Mouse (Mus musculus) CH12.LX (cell line): ENCODE results near the gene Atxn3. TPM values are rescaled to one million over a fixed set of nuclear protein-coding genes. Genes with fewer than 3 reads are reported as not detected.

Experiments
- DNase-seq: peaks from one replicate; pipeline ENCODE4 v3.0.0-alpha.2; 2013; ENCODE audit errors: extremely low read depth
- H3K27ac ChIP-seq: 2 replicates; pipeline ENCODE4 v1.5.1; 2012; ENCODE audit warnings: low read depth, mild to moderate bottlenecking, control low read depth, moderate library complexity; ENCODE audit not compliant: insufficient read depth
- H3K27me3 ChIP-seq: replicated peaks from 2 replicates; pipeline ENCODE3; 2012; ENCODE audit warnings: inconsistent platforms
- H3K36me3 ChIP-seq, 2 experiments: replicated peaks in 1 of 2; 2 replicates each; pipeline versions ENCODE3 to v1.6.1; 2012; ENCODE audit warnings: inconsistent platforms in 1 of 2, low read length in 1 of 2, mild to moderate bottlenecking in 1 of 2, mixed read lengths in 1 of 2, moderate library complexity in 1 of 2; ENCODE audit not compliant: control insufficient read depth in 1 of 2, insufficient read depth in 1 of 2
- H3K4me1 ChIP-seq, 2 experiments: 2 replicates each; pipeline ENCODE4 v1.6.1; 2012; ENCODE audit warnings: inconsistent platforms in 1 of 2, moderate library complexity in 1 of 2; ENCODE audit not compliant: insufficient read depth in 2 of 2, control insufficient read depth in 1 of 2
- H3K4me2 ChIP-seq: 2 replicates; pipeline ENCODE4 v1.6.1; 2012; ENCODE audit warnings: low read depth, mild to moderate bottlenecking, control low read depth; ENCODE audit not compliant: poor library complexity, insufficient read depth, severe bottlenecking
- H3K4me3 ChIP-seq, 3 experiments: fragments of 150-350 bp in 1 of 3; sonication (generic) in 1 of 3; replicated peaks in 1 of 3; 2 replicates each; pipeline versions ENCODE3 to v1.5.1; 2011 to 2012; ENCODE audit warnings: low read depth in 2 of 3, low read length in 2 of 3, mild to moderate bottlenecking in 2 of 3, moderate library complexity in 2 of 3, control low read depth in 1 of 3, improper control_type of control experiment in 1 of 3, inconsistent platforms in 1 of 3, mixed read lengths in 1 of 3; ENCODE audit not compliant: poor library complexity in 1 of 3
- H3K79me2 ChIP-seq: replicated peaks from 2 replicates; pipeline ENCODE4 v1.6.1; 2012; ENCODE audit warnings: mild to moderate bottlenecking, moderate library complexity; ENCODE audit not compliant: control insufficient read depth, poor library complexity, insufficient read depth, severe bottlenecking; ENCODE audit errors: extremely low read depth
- H3K9ac ChIP-seq: 2 replicates; pipeline ENCODE4 v1.6.1; 2012; ENCODE audit warnings: low read depth, mild to moderate bottlenecking, control low read depth, moderate library complexity; ENCODE audit not compliant: insufficient read depth
- H3K9me3 ChIP-seq: replicated peaks from 2 replicates; pipeline ENCODE3; 2012; ENCODE audit warnings: low read length, inconsistent platforms, mixed read lengths
- BHLHE40 ChIP-seq: IDR thresholded peaks from 2 replicates; pipeline ENCODE4 v1.6.1; 2011; ENCODE audit warnings: mild to moderate bottlenecking, low read depth, low read length, improper control_type of control experiment
- CHD1 ChIP-seq: IDR thresholded peaks from 2 replicates; pipeline ENCODE4 v1.6.1; 2012; ENCODE audit warnings: low read depth, low read length, improper control_type of control experiment, inconsistent platforms
- CTCF ChIP-seq, 2 experiments: IDR thresholded peaks in 1 of 2; conservative IDR thresholded peaks in 1 of 2; 2 replicates each; pipeline ENCODE4 v1.5.1; 2011 to 2012; ENCODE audit warnings: low read depth in 2 of 2, low read length in 2 of 2, improper control_type of control experiment in 1 of 2, inconsistent platforms in 1 of 2, mild to moderate bottlenecking in 1 of 2, moderate library complexity in 1 of 2
- EP300 ChIP-seq: IDR thresholded peaks from 2 replicates; pipeline ENCODE4 v1.6.1; 2011; ENCODE audit warnings: low read length, improper control_type of control experiment
- HCFC1 ChIP-seq: IDR thresholded peaks from 2 replicates; pipeline ENCODE4 v1.6.1; 2012; ENCODE audit warnings: low read depth, mild to moderate bottlenecking, inconsistent platforms, low read length, improper control_type of control experiment
- JUND ChIP-seq: conservative IDR thresholded peaks from 2 replicates; pipeline ENCODE4 v1.6.1; 2011; ENCODE audit warnings: low read depth, low read length, improper control_type of control experiment
- MAFK ChIP-seq: IDR thresholded peaks from 2 replicates; pipeline ENCODE4 v1.6.1; 2011; ENCODE audit warnings: low read length, improper control_type of control experiment; ENCODE audit not compliant: insufficient replicate concordance
- MAX ChIP-seq: IDR thresholded peaks from 2 replicates; pipeline ENCODE4 v1.6.1; 2011; ENCODE audit warnings: low read length, improper control_type of control experiment
- MEF2A ChIP-seq: IDR thresholded peaks from 2 replicates; pipeline ENCODE4 v1.6.1; 2014; ENCODE audit warnings: low read depth, mild to moderate bottlenecking, inconsistent platforms, low read length, improper control_type of control experiment, borderline replicate concordance
- MXI1 ChIP-seq: IDR thresholded peaks from 2 replicates; pipeline ENCODE4 v1.6.1; 2011; ENCODE audit warnings: mild to moderate bottlenecking, low read depth, low read length, improper control_type of control experiment
- NELFE ChIP-seq: IDR thresholded peaks from 2 replicates; pipeline ENCODE4 v1.6.1; 2011; ENCODE audit warnings: low read depth, low read length, improper control_type of control experiment
- NRF1 ChIP-seq: IDR thresholded peaks from 2 replicates; pipeline ENCODE4 v1.6.1; 2014; ENCODE audit warnings: low read depth, mild to moderate bottlenecking, inconsistent platforms, low read length, improper control_type of control experiment, moderate library complexity
- POLR2A ChIP-seq: IDR thresholded peaks from 2 replicates; pipeline ENCODE4 v1.6.1; 2011; ENCODE audit warnings: low read depth, mild to moderate bottlenecking, improper control_type of control experiment, low read length
- RAD21 ChIP-seq: IDR thresholded peaks from 2 replicates; pipeline ENCODE4 v1.6.1; 2011; ENCODE audit warnings: low read depth, mild to moderate bottlenecking, low read length, improper control_type of control experiment, moderate library complexity
- SMC3 ChIP-seq: IDR thresholded peaks from 2 replicates; pipeline ENCODE4 v1.6.1; 2011; ENCODE audit warnings: low read depth, low read length, improper control_type of control experiment
- TBP ChIP-seq: conservative IDR thresholded peaks from 2 replicates; pipeline ENCODE4 v1.6.1; 2011; ENCODE audit warnings: low read depth, low read length, improper control_type of control experiment
- ZNF384 ChIP-seq: IDR thresholded peaks from 2 replicates; pipeline ENCODE4 v1.6.1; 2012; ENCODE audit warnings: low read depth, low read length, improper control_type of control experiment, inconsistent platforms
- dilution Hi-C: fragments of 300-500 bp; cut with MboI; formaldehyde crosslinking; loops from 2 replicates; pipeline ENCODE4 v1.14.3; 2020; ENCODE audit warnings: low sequenced_read_pairs; ENCODE audit not compliant: extremely low pct_unique_long_range_greater_than_20kb, extremely low pct_ligation_motif_present
- in situ Hi-C: fragments of 300-500 bp; cut with MboI; formaldehyde crosslinking; loops from 3 replicates; pipeline ENCODE4 v1.14.3; 2019; ENCODE audit warnings: low sequenced_read_pairs, low pct_ligation_motif_present, low pct_unique_long_range_greater_than_20kb, mixed read lengths
- polyA plus RNA-seq: library from polyadenylated mRNA; unstranded; fragments of >175 nt; gene quantifications from 2 replicates; pipeline ENCODE4 v1.2.1, GENCODE M21; 2012; ENCODE audit warnings: low read depth; ENCODE audit not compliant: insufficient read length
- total RNA-seq, 2 experiments: library from RNA; depleted of rRNA; stranded (reverse); fragments of 300-350 nt in 1 of 2; fragments of >200 nt in 1 of 2; gene quantifications; 2 replicates each; pipeline ENCODE4 v1.2.3; 2012 to 2014

Atxn3 gene
- total and polyA plus RNA-seq, 3 experiments, result 10.8 to 24.4 (median 21.8) TPM

- peaks cover 3% of the 10 kb centered on the region in 2 experiments; a peak in 2 of 4 replicates for H3K4me1 ChIP-seq
- dilution Hi-C loops (no loop called here), in situ Hi-C loops (loop anchor here (10.0 kb wide), 2 partner anchors 200 to 400 kb away; no protein-coding TSS in a partner anchor)
- no peaks in the 10 kb centered on the region for H3K9me3 ChIP-seq
- H3K79me2 ChIP-seq, result peaks cover 7% of the 10 kb centered on the region; the same call in 1 of the 2 replicates
- no peak overlapping the region for H3K4me3 ChIP-seq
- TF ChIP-seq SMC3 (peak; percentile 58), MAFK (no peak), POLR2A (no peak), CTCF (conservative IDR thresholded peaks at IDR 0.05 in 1 of 2, IDR thresholded peaks at IDR 0.05 in 1 of 2; ENCODE audit: low read depth in 2 of 2, low read length in 2 of 2) (peak in 1 of 2 experiments; percentile 68; a peak in 2 of 4 replicates), RAD21 (peak; percentile 68)
- H3K9ac ChIP-seq, result no peak overlapping the region
- peaks cover 53 to 79% of the 10 kb centered on the region in 2 experiments for H3K36me3 ChIP-seq
- no peak for DNase-seq
- H3K27ac ChIP-seq, result no peak overlapping the region
- no peaks in the 10 kb centered on the region for H3K27me3 ChIP-seq
- H3K4me2 ChIP-seq, result no peak overlapping the region
Measured at GRCm38 (mm10) chr12:101985110-101985509, 27.1 kb upstream of the Atxn3 start.

- no peak for DNase-seq
- H3K36me3 ChIP-seq, result peaks cover 40 to 63% of the 10 kb centered on the region in 2 experiments
- peaks cover 21% of the 10 kb centered on the region for H3K79me2 ChIP-seq
- dilution Hi-C loops (no loop called here), in situ Hi-C loops (loop anchor here (5.0 to 10.0 kb wide), 3 partner anchors 202 to 484 kb away; partner anchors contain the start of gene Golga5)
- H3K27me3 ChIP-seq, result no peaks in the 10 kb centered on the region
- no peak overlapping the region; the same call in 1 of the 2 replicates for H3K27ac ChIP-seq
- TF ChIP-seq ZNF384, result no peak
- no peak for TF ChIP-seq NRF1
- TF ChIP-seq TBP, result no peak
- no peak for TF ChIP-seq CHD1
- H3K9ac ChIP-seq, result no peak overlapping the region
- H3K4me1 ChIP-seq, result peaks cover 4 to 21% of the 10 kb centered on the region in 2 experiments; a peak in 2 of 4 replicates
- no peaks in the 10 kb centered on the region for H3K9me3 ChIP-seq
- H3K4me2 ChIP-seq, result no peak overlapping the region
- H3K4me3 ChIP-seq, result no peak overlapping the region
Measured at GRCm38 (mm10) chr12:101982977-101983376, 24.9 kb upstream of the Atxn3 start.

GRCm38 (mm10) chr12:101981559-101981958 lies 23.5 kb upstream of the Atxn3 start:
- dilution Hi-C loops, result no loop called here
- TF ChIP-seq JUND (no peak), EP300 (no peak), HCFC1 (no peak), MXI1 (no peak), MEF2A (no peak), CHD1 (no peak), MAX (no peak), ZNF384 (no peak), BHLHE40 (no peak), NELFE (no peak)
- Histone ChIP-seq H3K9ac (no peak overlapping the region), H3K4me2 (no peak overlapping the region), H3K27ac (no peak overlapping the region), H3K36me3 (peaks cover 29 to 50% of the 10 kb centered on the region in 2 experiments), H3K4me3 (no peak overlapping the region), H3K4me1 (peaks cover 4 to 33% of the 10 kb centered on the region in 2 experiments; a peak in 2 of 4 replicates), H3K79me2 (peaks cover 33% of the 10 kb centered on the region), H3K9me3 (no peaks in the 10 kb centered on the region), H3K27me3 (no peaks in the 10 kb centered on the region)
- in situ Hi-C loops, result loop anchor here (5.0 to 10.0 kb wide), 3 partner anchors 203 to 486 kb away; partner anchors contain the start of gene Golga5
- no peak for DNase-seq
